Mouse (Mus musculus) CD4-positive, CD25-positive, alpha-beta regulatory T cell, adult 2 months (primary cell): Measurements from ENCODE around the gene Brd3os.

Experiments
- DNase-seq: peaks from one replicate; pipeline ENCODE4 v3.0.0-alpha.2; 2012; ENCODE audit warnings: low read depth, low spot score

Brd3os gene

GRCm38 (mm10) chr2:27462901-27463300 is 20.8 kb downstream of the Brd3os start:
- no peak for DNase-seq

- no peak for DNase-seq
Observed at GRCm38 (mm10) chr2:27469292-27469990, 27.3 kb downstream of the Brd3os start.

DNA sequence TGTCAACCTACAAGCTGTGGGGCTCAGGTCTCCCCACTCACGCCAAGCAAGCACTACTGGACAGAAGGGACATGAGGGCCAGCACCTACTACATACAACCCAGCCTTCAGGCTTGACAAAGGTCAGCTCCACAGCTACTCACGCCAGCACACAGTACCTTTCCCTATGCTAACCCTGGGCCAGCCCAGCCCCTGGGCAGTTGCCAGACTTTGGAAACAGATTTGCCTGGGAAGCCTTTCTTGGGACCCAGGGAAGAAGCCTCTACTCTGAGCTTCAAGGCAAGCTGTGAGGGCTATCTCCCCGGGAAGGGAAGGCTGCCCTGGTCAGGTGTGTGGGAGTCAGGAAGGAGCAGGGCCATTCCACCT is 27.8 kb downstream of the Brd3os start:
- DNase-seq: no peak

DNA sequence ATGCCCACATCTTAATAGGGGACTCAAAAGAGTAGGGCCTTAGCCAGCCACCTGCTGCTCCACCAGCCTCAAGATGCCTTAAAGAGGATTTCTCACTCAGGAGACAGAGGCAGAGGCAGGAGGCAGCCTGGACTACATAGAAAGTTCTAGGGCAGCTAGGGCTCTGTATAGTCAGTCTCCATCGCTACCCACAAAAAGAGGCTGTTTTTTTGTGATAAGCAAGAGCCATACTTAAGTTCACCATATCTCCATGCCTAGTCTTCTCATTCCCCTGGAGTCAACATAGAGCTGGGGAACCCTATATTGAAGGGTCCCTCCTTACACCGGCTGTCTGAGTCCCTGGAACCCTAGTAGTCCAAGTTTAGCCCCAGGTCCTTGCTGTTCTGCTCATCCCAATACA is 28.4 kb downstream of the Brd3os start:
- DNase-seq: no peak

DNA sequence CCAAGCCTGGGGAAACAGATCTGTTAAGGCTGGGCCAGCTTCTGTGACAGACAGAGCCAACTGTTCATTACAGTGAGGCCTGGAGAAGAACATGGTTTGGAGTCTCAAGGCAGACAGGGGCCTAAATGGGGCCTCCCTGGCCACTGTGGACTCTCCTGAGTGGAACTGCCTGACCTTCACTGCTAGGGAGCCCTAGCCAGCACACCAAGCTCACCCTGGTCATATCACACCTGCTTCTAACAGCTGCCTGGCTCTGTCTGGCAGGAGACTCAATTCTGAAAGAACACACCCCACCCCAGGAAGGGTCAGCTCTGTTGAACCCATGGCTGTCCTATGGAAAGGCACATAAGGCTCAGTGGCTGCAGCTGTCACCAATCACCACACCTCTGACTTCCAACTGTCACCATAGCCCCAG is 29.1 kb downstream of the Brd3os start:
- no peak for DNase-seq

GRCm38 (mm10) chr2:27473061-27473765 is 31.1 kb downstream of the Brd3os start:
- DNase-seq: no peak

DNA sequence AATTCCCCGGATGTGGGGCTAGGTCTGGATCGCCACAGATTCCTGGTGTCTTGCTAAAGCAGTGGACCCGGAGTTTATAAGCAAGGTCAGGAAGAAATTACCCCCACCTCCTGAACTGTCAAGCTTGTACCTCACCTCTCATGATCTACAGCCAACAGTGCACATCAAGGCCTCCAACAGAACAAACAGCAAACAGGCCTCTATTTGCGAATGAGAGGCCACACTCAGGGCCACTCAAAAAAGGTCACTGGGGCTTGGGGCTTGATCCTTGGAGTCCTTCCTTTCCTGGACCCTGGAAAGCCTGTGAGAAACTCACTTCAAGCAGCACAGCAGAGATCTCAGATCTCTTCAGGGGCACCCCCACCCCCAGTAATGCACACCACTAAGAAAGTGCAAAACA is 31.8 kb downstream of the Brd3os start:
- no peak for DNase-seq

DNA sequence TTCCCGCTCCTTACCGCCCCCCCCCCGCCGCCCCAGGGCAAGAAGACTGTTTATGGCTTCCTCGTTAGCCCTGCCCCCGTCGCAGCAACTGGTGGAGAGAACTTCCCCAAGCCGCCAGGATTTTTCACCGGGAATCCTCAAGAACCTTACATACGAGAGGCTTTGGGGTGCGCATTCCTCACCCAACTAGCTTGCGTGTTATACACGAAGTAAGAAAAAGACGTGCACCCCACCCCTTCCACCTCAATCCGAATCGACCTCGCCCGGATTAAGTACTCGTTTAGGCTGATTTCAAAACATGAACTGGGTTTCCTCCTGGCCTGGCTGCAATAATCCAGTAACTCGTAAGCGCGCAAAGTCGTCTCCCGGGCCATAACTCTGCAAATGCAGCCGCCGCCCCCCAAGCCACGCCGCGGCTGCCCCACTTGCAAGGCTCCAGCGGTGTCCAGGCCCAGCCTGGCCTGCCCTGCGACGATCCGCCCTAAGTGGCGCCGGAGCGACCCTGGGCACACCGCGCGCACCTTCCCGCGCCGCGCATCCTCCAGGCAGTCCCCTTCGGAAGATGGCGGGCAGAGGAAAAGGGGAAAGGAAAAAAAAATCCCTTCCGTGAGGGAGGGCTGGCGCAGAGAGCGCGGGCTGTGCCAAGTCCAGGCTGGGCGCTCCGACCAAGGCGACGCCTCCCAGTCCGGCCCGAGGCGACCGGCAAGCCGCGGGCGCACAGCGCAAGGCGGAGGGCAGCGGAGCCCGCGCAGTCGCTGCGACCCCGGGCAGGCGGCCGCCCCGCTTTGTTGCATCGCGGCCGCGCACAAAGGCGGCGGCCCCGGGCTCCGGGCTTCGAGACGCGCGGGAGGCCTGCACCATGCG is 32.7 kb downstream of the Brd3os start:
- peak; percentile 44 for DNase-seq

GRCm38 (mm10) chr2:27475495-27476302 is 33.6 kb downstream of the Brd3os start:
- DNase-seq: peak; percentile 92

GRCm38 (mm10) chr2:27476303-27477192 is 34.4 kb downstream of the Brd3os start:
- no peak for DNase-seq

GRCm38 (mm10) chr2:27479821-27480220 is 37.7 kb downstream of the Brd3os start:
- DNase-seq: no peak

DNA sequence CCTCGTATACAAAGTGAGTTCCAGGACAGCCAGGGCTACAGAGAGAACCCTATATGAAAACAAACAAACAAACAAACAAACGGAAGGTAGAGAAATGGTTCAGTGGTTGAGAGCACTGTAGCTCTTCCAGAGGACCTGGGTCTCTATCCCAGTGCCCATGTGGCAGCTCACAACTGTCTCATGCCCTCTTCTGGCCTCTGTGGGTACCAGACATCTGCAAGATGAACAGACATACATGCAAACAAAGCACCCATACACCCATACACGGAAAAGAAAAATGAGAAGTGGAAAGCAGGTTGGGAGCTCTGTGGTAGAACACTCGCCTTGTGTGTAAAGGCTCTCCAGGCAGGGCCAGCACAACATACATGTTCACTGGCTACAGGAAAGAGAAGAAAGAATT is 38.2 kb downstream of the Brd3os start:
- no peak for DNase-seq

DNA sequence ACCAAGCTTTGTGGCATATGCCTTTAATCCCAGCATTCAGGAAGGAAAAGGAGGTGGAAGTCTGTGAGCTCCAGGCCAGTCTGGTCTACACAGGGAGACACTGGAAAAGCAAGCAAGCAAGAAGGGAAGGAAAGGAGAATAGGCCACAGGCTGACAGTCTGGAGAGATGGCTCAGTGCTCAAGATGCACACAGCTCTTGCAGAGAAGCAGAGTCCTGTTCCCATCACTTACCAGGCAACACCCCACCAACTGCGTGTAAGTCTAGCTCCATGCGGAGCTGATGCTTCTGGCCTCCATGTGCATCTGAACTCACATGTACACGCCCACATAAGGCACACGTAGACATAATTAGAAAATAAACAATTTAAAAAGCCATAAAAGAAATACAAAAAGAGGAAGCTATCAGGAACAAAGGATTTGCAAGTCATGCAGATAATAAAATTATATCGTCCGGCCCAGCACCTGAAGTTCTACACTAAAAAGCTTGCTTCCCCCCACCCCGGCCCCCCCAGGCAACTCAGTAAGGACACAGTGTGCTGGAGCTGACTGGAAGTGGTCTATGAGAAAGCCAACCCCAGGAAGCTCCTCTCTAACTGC is 40.2 kb downstream of the Brd3os start:
- no peak for DNase-seq

- no peak for DNase-seq
Observed at GRCm38 (mm10) chr2:27486725-27487124, 44.6 kb downstream of the Brd3os start.

- DNase-seq: no peak
Observed at GRCm38 (mm10) chr2:27487336-27488049, 45.4 kb downstream of the Brd3os start.

DNA sequence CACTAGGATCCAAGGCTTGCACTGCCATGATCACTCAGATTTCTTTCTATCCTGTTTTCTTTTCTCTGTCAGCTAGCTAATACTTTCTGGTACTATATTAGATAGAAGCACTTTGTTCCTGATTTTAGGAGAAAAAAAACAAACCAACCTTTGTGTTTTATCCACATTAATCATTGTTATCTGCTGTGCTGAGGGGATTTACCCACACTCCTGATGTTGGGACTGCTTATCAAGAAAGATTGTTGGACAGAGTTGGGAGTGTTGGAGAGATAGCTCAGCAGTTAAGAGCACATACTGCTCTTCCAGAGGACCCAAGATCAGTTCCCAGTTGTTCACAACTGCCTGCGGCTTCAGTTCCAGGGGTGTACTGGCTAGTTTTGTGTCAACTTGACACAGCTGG is 46.2 kb downstream of the Brd3os start:
- no peak for DNase-seq

GRCm38 (mm10) chr2:27490939-27491338 is 48.8 kb downstream of the Brd3os start:
- DNase-seq: no peak
